Mouse (Mus musculus) brain, adult 2 months (tissue): ENCODE data around the gene Vmn1r28.
A peak's percentile ranks its signal among the peaks of the same experiment; 100 is the strongest.
"Not testable (repeated sequence)": the region's sequence is repeated elsewhere in the genome, so short reads cannot be mapped to it uniquely, and the experiment has no call there.

Source experiments
- DNase-seq: peaks from one replicate; pipeline ENCODE4 v3.0.0; 2011; ENCODE audit warnings: low read depth, low spot score

Gene Vmn1r28

DNA sequence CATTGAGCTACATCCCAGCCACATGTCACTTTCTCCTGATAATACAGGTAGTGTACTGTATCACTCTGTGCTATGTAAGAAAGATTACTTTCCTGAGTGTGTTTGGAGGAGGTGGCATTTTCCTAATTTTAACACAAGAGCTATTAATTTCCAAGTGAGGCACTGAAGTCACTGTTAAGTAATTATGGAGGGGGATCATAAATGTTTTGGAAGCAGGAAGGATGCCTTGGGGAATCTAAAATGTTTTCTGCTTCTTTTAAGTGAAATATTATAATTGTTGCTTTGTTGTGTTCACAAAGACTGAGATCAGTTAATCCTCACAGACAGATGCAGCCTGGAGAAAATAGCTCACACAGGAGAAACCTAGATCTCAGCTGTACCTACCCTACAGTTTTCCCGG is at the start of gene Vmn1r28:
TSS of gene Vmn1r28 (plus strand) at position 301 of the 400 bp plus-strand sequence.
- no peak for DNase-seq

DNA sequence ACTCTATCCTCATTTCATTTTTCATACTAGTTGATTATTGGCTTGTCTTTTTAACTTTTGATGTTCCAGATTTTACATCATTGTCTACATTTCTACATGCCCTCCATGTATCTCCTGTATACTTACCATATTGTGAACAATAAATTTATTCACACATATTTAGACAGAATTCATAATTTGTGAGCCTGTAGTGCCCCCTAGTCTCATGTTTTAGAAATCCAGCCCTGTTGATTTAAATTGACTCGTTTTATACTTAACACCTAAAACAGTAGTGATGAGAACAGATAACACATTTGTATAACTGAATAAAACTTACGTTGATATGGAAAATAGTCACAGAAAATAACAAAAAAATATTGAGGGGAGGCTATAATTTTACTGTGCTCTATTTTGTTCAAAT is 45.7 kb upstream of the Vmn1r28 start:
- DNase-seq: peak; percentile 6

DNA sequence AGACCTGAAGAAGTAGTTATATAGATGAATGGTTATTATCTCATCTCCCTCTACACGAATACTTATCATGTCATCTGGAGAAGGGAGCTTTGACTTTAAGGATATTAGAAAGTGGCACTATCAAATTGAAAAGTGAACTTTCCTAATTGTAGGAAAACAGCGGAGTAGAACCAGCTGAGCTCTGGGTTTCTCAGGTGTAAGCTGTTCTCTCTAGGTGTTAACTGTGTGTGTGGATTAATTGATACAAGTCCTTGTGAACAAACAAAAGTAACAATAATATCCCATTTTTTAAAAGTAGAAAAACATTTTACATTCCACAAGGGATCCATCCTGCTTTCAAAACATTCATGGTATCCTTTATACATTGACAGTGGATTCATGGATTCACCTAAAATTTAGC is 43.1 kb upstream of the Vmn1r28 start, which contains the start of gene Vmn1r27:
TSS of gene Vmn1r27 (minus strand) at position 101 of the 400 bp plus-strand sequence.
- DNase-seq: no peak

DNA sequence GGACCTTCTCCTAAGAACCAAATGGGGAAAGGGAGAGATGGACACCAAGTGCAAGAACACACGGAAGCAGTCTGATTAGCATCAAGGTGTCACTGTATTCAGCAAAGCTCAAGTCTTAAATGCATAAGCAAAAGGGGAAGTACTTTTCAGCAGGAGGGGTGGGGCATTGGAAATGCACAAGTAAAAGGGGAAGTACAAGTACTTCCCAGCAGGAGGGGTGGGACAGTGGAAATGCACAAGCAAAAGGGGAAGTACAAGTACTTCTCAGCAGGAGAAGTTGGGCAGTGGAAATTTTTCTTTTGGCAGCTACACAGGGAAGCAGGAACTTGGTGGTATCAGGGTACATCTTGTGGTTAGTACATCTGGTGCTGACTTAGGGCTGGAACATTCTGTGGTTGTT is 17.8 kb downstream of the Vmn1r28 start:
- not testable (repeated sequence) for DNase-seq

DNA sequence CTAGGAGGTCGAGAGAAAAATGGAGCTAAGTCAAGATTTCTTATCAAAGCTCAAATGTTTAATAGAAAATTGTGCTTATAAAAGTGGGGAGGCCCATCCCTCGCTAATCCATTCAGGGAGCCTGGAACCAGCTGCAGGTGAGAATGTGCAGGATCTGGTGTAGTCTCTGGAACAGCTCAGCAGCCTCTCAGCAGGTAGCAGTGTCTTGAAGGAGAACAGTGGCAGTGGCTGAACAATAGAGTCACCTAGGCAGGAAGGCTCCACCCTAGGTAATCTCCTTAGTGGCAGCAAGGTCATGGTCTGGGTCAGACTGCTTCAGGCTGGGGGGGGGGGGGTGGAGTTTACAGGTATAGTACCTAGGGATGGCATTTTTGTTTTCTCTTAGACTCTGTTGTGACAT is 30.4 kb downstream of the Vmn1r28 start:
- no peak for DNase-seq

DNA sequence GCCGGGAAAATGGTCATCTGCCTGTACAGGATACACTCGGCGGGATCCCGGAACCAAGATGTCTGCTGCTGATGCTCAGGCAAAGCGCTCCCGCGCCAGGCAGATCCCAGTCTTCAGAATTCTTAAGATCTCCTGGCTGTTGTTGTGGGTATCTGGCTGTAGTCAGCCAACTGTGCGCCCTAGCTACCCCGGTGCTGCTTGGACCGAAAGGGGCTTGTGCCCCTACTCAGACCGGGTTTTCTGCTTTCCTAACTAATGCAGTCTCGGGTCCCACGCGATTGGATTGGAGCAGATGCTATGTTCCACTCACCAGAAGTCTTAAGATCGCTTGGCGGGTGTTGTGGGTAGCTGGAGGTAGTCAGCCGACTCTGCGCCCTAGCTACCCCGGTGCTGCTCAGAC is 36.7 kb downstream of the Vmn1r28 start:
- not testable (repeated sequence) for DNase-seq

DNA sequence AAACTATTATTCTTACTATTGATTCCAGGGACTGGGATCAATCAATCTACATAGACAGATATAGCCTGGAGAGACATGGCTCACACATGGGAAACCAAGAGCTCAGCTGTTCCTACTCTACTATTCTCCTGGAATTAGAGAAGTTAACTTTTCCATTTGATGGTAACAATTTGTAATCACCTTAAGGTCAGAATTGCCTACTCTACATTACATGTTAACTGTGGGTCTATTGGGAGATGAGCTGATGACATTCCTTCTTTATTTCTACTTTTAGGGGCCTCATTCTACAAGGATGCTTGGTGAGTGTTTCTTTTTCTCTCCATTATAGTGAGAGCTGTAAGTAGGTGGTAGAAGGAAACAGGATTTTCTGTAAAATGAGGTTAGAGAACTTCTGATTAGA is 39.4 kb downstream of the Vmn1r28 start, which contains the start of gene Vmn1r29:
TSS of gene Vmn1r29 (plus strand) at position 301 of the 400 bp plus-strand sequence.
- no peak for DNase-seq
